Mouse (Mus musculus): Measurements from ENCODE around the gene Krt2. TPM values are rescaled to one million over a fixed set of nuclear protein-coding genes. Genes with fewer than 3 reads are reported as not detected.

Krt2 gene
- polyA plus RNA-seq (2012; rRNA removed): not detected in 2 replicates

GRCm38 (mm10) chr15:101817875-101818274, at the start of gene Krt2:
Gene Krt2 (minus strand): TSS chr15:101818169.

GRCm38 (mm10) chr15:101850694-101851093, 32.7 kb upstream of the Krt2 start, which contains the start of gene Krt1:
Gene Krt1 (minus strand): TSS chr15:101850794.

GRCm38 (mm10) chr15:101802296-101802835, 15.6 kb downstream of the Krt2 start, which contains the start of gene Krt73:
Gene Krt73 (minus strand): TSS chr15:101802346.

GRCm38 (mm10) chr15:101786360-101786759, 31.6 kb downstream of the Krt2 start, which contains the start of gene Krt72:
Gene Krt72 (minus strand): TSS chr15:101786460.

Other genes starting within 250 kb of the Krt2 start
- 0.04 and 0.21 TPM in 2 replicates for gene Krt75, start 244.3 kb downstream of the Krt2 start, polyA plus RNA-seq (2012; rRNA removed)
- gene Gm5414, start 190.0 kb downstream of the Krt2 start, polyA plus RNA-seq (2012; rRNA removed): not detected in 2 replicates
- gene Gm5478, start 170.8 kb downstream of the Krt2 start, polyA plus RNA-seq (2012; rRNA removed): not detected in 2 replicates
- not detected in 2 replicates for gene Krt6b, start 137.9 kb downstream of the Krt2 start, polyA plus RNA-seq (2012; rRNA removed)
- gene Krt6a, start 123.9 kb downstream of the Krt2 start, polyA plus RNA-seq (2012; rRNA removed): 0.02 and 0.88 TPM in 2 replicates
- 5.6 and 59.9 TPM in 2 replicates for gene Krt5, start 105.3 kb downstream of the Krt2 start, polyA plus RNA-seq (2012; rRNA removed)
- gene Krt71, start 75.1 kb downstream of the Krt2 start, polyA plus RNA-seq (2012; rRNA removed): 0.04 and 0.24 TPM in 2 replicates
- 0.15 TPM in 1 of 2 replicates, not detected in the other for gene Krt72, start 31.7 kb downstream of the Krt2 start, polyA plus RNA-seq (2012; rRNA removed)
- 0.76 and 0.79 TPM in 2 replicates for gene Krt73, start 15.8 kb downstream of the Krt2 start, polyA plus RNA-seq (2012; rRNA removed)
- 8.5 and 15.9 TPM in 2 replicates for gene Krt1, start 32.6 kb upstream of the Krt2 start, polyA plus RNA-seq (2012; rRNA removed)
- gene Krt77, start 51.5 kb upstream of the Krt2 start, polyA plus RNA-seq (2012; rRNA removed): 0.39 and 1.2 TPM in 2 replicates
- gene Krt76, start 74.8 kb upstream of the Krt2 start, polyA plus RNA-seq (2012; rRNA removed): not detected in 2 replicates
- 0.07 and 3.0 TPM in 2 replicates for gene Krt4, start 106.6 kb upstream of the Krt2 start, polyA plus RNA-seq (2012; rRNA removed)
- gene Krt79, start 122.2 kb upstream of the Krt2 start, polyA plus RNA-seq (2012; rRNA removed): 0.25 and 0.35 TPM in 2 replicates
- 0.02 TPM in 1 of 2 replicates, not detected in the other for gene Krt78, start 136.1 kb upstream of the Krt2 start, polyA plus RNA-seq (2012; rRNA removed)
- 2.3 and 7.2 TPM in 2 replicates for gene Krt8, start 186.3 kb upstream of the Krt2 start, polyA plus RNA-seq (2012; rRNA removed)
- gene Krt18, start 210.0 kb upstream of the Krt2 start, polyA plus RNA-seq (2012; rRNA removed): 2.3 and 5.3 TPM in 2 replicates